Mouse (Mus musculus) lung, postnatal 0 days (tissue): ENCODE measurements at regions not wholly inside any gene's neighbourhood (a gene's known extent, or its start where the extent isn't known, plus 50 kb on each side); places are given as distances from the start of the nearest gene placed in this dataset.
"Not testable (repeated sequence)": the region's sequence is repeated elsewhere in the genome, so short reads cannot be mapped to it uniquely, and the experiment has no call there.

Source experiments
- CTCF ChIP-seq: IDR thresholded peaks from 2 replicates; pipeline ENCODE4 v1.5.1; 2016; ENCODE audit warnings: antibody characterized with exemption, mild to moderate bottlenecking
- EP300 ChIP-seq: IDR thresholded peaks from 2 replicates; pipeline ENCODE4 v1.6.1; 2016; ENCODE audit warnings: antibody characterized with exemption, mild to moderate bottlenecking, control low read depth

- TF ChIP-seq CTCF, EP300: not testable (repeated sequence)
These were observed 118.5 kb downstream of the Nap1l2 start for GRCm38 (mm10) chrX:103067730-103068621.
